Mouse (Mus musculus): ENCODE results near the gene Hepacam. TPM values are rescaled to one million over a fixed set of nuclear protein-coding genes. Genes with fewer than 3 reads are reported as not detected.

Gene Hepacam
- total and polyA plus RNA-seq, 2 experiments = not detected

DNA sequence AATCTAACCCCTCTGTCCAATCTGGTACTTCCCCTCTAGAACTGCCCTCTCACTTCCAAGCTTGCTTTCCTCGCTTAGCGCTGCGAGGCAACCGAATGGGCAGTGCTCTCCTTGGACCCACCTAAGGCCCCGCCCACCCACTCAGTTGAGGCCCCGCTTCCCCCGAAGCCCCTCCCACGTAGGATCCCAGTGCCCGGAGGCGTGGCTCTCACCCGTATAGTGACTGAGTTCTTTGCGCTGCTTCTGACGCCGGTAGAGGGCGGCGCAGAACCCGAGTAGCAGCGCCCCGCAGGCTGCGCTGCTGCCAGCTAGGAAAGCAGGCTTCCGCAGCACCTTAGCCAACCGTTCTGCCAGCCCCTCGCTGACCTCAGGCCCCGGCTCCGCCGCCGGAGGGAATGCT, 53.5 kb downstream of the Hepacam start:
- peak; percentile 84 for DNase-seq (ENCODE audit: extremely low read depth, low read depth, low spot score)
- Histone ChIP-seq H3K4me1 (ENCODE audit: control insufficient read depth, insufficient read depth, low read length) (0 out of 2 replicates have a peak, but pooled peaks cover 2% of the 10 kb centered on the region), H3K79me2 (ENCODE audit: control insufficient read depth, insufficient read depth, low read length) (no peaks in the 10 kb centered on the region), H3K4me3 (ENCODE audit: insufficient read depth, low read depth, low read length) (peak overlapping the region; percentile 51), H3K9ac (ENCODE audit: low read depth, low read length) (peak overlapping the region; percentile 53), H3K27ac (replicated peaks; ENCODE audit: insufficient read depth, low read depth, low read length) (peak overlapping the region; percentile 26; the same call in 1 of the 2 replicates), H3K36me3 (ENCODE audit: control insufficient read depth, insufficient read depth, low read length) (no peaks in the 10 kb centered on the region), H3K27me3 (ENCODE audit: control insufficient read depth, insufficient read depth, low read length) (no peaks in the 10 kb centered on the region)
- TF ChIP-seq POLR2A (IDR thresholded peaks at IDR 0.05; ENCODE audit: extremely low read depth, insufficient read depth, low read length) (0 out of 2 replicates have a peak, but pooled peaks have one; percentile 19), CTCF (IDR thresholded peaks at IDR 0.05; ENCODE audit: low read depth, low read length) (peak; percentile 68)
- under 1% methylated on average over 27 of the region's 27 CpGs for WGBS

DNA sequence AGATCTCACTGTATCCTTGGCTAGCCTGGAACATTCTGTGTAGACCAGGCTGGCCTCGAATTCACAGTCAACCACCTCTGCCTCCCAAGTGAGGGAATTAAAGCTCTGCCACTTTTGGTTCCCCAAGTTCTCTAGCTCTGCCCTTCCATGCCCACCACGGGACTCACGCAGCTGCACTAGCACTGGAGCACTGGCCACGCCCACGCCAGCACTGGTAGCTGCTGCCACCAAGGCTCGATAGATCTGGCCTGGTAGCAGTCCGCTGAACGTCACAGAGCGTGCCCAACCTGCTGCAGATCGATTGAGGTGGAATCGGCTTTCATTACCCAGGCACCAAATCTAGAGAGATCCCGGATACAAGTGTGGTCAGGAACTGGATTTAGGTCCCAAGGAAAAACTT, 54.1 kb downstream of the Hepacam start:
- Histone ChIP-seq H3K4me1 (ENCODE audit: control insufficient read depth, insufficient read depth, low read length) (0 out of 2 replicates have a peak, but pooled peaks cover 2% of the 10 kb centered on the region), H3K36me3 (ENCODE audit: control insufficient read depth, insufficient read depth, low read length) (no peaks in the 10 kb centered on the region), H3K27ac (replicated peaks; ENCODE audit: insufficient read depth, low read depth, low read length) (peak overlapping the region; percentile 26; the same call in 1 of the 2 replicates), H3K79me2 (ENCODE audit: control insufficient read depth, insufficient read depth, low read length) (no peaks in the 10 kb centered on the region), H3K27me3 (ENCODE audit: control insufficient read depth, insufficient read depth, low read length) (no peaks in the 10 kb centered on the region), H3K9ac (ENCODE audit: low read depth, low read length) (no peak overlapping the region), H3K4me3 (ENCODE audit: insufficient read depth, low read depth, low read length) (peak overlapping the region; percentile 0)
- DNase-seq (ENCODE audit: extremely low read depth, low read depth, low spot score) = peak; percentile 79
- TF ChIP-seq CTCF (IDR thresholded peaks at IDR 0.05; ENCODE audit: low read depth, low read length) (no peak), POLR2A (IDR thresholded peaks at IDR 0.05; ENCODE audit: extremely low read depth, insufficient read depth, low read length) (no peak)
- WGBS = 17% methylated on average over 12 of the region's 12 CpGs

DNA sequence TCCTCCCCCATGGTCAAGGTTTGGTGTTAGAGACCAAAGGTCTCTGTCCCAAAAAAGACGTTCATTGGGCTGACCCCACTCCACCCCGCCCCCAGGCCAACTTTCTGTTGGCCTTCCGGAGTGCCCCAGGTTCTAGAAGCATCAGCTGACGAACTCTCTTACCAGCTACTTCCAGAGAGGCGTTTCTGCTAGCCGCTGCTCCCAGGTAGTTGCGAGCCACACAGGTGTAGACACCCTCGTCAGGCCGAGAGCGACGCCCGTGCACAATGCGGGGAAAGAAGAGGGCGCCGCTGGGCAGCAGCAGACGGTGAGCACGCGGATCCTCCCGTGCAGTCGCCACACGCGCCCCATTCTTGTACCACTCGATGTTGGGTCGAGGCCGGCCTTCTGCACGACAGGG, 62.2 kb downstream of the Hepacam start:
- Histone ChIP-seq H3K27me3 (ENCODE audit: control insufficient read depth, insufficient read depth, low read length) (no peaks in the 10 kb centered on the region; the same call in 1 of the 2 replicates), H3K27ac (replicated peaks; ENCODE audit: insufficient read depth, low read depth, low read length) (no peak overlapping the region), H3K36me3 (ENCODE audit: control insufficient read depth, insufficient read depth, low read length) (no peaks in the 10 kb centered on the region), H3K4me3 (ENCODE audit: insufficient read depth, low read depth, low read length) (no peak overlapping the region), H3K79me2 (ENCODE audit: control insufficient read depth, insufficient read depth, low read length) (no peaks in the 10 kb centered on the region), H3K9ac (ENCODE audit: low read depth, low read length) (no peak overlapping the region), H3K4me1 (ENCODE audit: control insufficient read depth, insufficient read depth, low read length) (no peaks in the 10 kb centered on the region)
- WGBS = 20% methylated on average over 26 of the region's 26 CpGs
- DNase-seq (ENCODE audit: extremely low read depth, low read depth, low spot score) = no peak
- TF ChIP-seq POLR2A (IDR thresholded peaks at IDR 0.05; ENCODE audit: extremely low read depth, insufficient read depth, low read length) (no peak), CTCF (IDR thresholded peaks at IDR 0.05; ENCODE audit: low read depth, low read length) (no peak)

DNA sequence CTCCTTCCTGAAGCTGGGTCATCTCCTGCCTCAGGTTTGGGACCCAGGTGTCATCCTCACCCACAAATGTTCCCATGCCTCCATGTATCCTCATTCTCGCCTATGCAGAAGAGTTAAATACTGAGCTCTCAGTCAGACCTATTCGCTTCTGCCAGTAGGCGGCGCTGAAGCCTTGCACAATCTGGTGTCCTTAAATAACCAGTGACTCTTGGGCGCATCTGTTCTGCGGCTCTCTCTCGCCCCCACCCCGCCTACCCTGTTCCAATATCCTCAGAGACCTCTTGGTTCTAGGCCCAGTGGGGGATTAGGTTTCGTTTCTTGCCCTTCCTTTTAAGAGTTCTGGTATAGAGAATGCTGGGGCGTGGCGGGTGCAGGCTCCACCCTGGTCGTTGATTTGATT, 63.4 kb downstream of the Hepacam start:
- no peaks in the 10 kb centered on the region; the same call in 1 of the 2 replicates for H3K27me3 ChIP-seq (ENCODE audit: control insufficient read depth, insufficient read depth, low read length)
- H3K27ac ChIP-seq (replicated peaks; ENCODE audit: insufficient read depth, low read depth, low read length) = no peak overlapping the region
- H3K36me3 ChIP-seq (ENCODE audit: control insufficient read depth, insufficient read depth, low read length) = no peaks in the 10 kb centered on the region
- no peak overlapping the region for H3K4me3 ChIP-seq (ENCODE audit: insufficient read depth, low read depth, low read length)
- H3K9ac ChIP-seq (ENCODE audit: low read depth, low read length) = no peak overlapping the region
- 6% methylated on average over 12 of the region's 12 CpGs for WGBS
- H3K79me2 ChIP-seq (ENCODE audit: control insufficient read depth, insufficient read depth, low read length) = no peaks in the 10 kb centered on the region
- no peaks in the 10 kb centered on the region for H3K4me1 ChIP-seq (ENCODE audit: control insufficient read depth, insufficient read depth, low read length)
- no peak for TF ChIP-seq POLR2A (IDR thresholded peaks at IDR 0.05; ENCODE audit: extremely low read depth, insufficient read depth, low read length)
- TF ChIP-seq CTCF (IDR thresholded peaks at IDR 0.05; ENCODE audit: low read depth, low read length) = peak; percentile 80
- DNase-seq (ENCODE audit: extremely low read depth, low read depth, low spot score) = peak; percentile 65

DNA sequence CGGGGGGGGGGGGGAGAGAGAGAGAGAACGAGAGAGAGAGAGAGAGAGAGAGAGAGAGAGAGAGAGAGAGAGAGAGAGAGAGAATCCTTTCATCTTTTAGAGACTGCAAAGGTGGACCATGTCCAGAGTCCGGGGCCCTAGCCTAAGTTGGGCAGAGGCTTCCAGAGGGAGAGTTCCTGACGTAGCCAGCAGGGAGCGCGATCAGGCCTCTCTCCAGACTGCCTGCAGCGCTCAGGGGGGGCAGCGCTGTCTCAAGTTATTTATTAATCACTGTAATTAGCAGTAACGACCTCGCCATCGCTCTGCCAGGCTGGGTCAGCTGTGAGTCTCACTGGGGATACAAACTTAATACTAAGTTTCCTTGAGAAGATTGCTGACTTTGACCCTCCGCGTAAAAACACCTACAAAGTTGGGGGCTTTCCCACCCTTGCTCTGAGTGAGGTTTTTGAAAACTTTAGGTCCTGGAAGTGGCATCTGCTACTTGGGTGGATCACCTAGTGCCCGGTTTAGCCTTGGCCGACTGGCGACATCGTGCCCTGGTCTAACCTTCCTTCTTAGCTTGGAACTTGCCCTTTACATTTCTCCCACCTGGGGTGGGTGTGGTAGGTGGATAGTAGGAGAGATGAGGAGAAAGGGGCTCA, 65.0 kb downstream of the Hepacam start:
- Histone ChIP-seq H3K4me1 (ENCODE audit: control insufficient read depth, insufficient read depth, low read length) (no peaks in the 10 kb centered on the region), H3K36me3 (ENCODE audit: control insufficient read depth, insufficient read depth, low read length) (no peaks in the 10 kb centered on the region), H3K9ac (ENCODE audit: low read depth, low read length) (no peak overlapping the region), H3K27me3 (ENCODE audit: control insufficient read depth, insufficient read depth, low read length) (no peaks in the 10 kb centered on the region; the same call in 1 of the 2 replicates), H3K27ac (replicated peaks; ENCODE audit: insufficient read depth, low read depth, low read length) (no peak overlapping the region), H3K4me3 (ENCODE audit: insufficient read depth, low read depth, low read length) (no peak overlapping the region), H3K79me2 (ENCODE audit: control insufficient read depth, insufficient read depth, low read length) (no peaks in the 10 kb centered on the region)
- DNase-seq (ENCODE audit: extremely low read depth, low read depth, low spot score) = no peak
- 3% methylated on average over 16 of the region's 17 CpGs for WGBS
- no peak for TF ChIP-seq POLR2A (IDR thresholded peaks at IDR 0.05; ENCODE audit: extremely low read depth, insufficient read depth, low read length)
- peak; percentile 53 for TF ChIP-seq CTCF (IDR thresholded peaks at IDR 0.05; ENCODE audit: low read depth, low read length)

All from liver, adult 2 months (tissue).